Mouse (Mus musculus): ENCODE data around the gene Foxn3.

The Foxn3 gene

GRCm38 (mm10) chr12:99528958-99529357 lies 34.4 kb downstream of the Foxn3 start:
- in situ Hi-C loops (cut with MboI, MseI) = no loop called here

- in situ Hi-C loops (cut with MboI, MseI) = no loop called here
Measured at GRCm38 (mm10) chr12:99527452-99527851, 35.9 kb downstream of the Foxn3 start.

GRCm38 (mm10) chr12:99526571-99527140 lies 36.7 kb downstream of the Foxn3 start:
- in situ Hi-C loops (cut with MboI, MseI) = no loop called here

GRCm38 (mm10) chr12:99522882-99523281 lies 40.5 kb downstream of the Foxn3 start:
- in situ Hi-C loops (cut with MboI, MseI) = no loop called here

- in situ Hi-C loops (cut with MboI, MseI) = no loop called here
Measured at GRCm38 (mm10) chr12:99519862-99520261, 43.5 kb downstream of the Foxn3 start.

- in situ Hi-C loops (cut with MboI, MseI) = no loop called here
Measured at GRCm38 (mm10) chr12:99519191-99519614, 44.2 kb downstream of the Foxn3 start.

- in situ Hi-C loops (cut with MboI, MseI) = no loop called here
Measured at GRCm38 (mm10) chr12:99518640-99519039, 44.7 kb downstream of the Foxn3 start.

GRCm38 (mm10) chr12:99518126-99518525 lies 45.3 kb downstream of the Foxn3 start:
- in situ Hi-C loops (cut with MboI, MseI) = no loop called here

- in situ Hi-C loops (cut with MboI, MseI) = no loop called here
Measured at GRCm38 (mm10) chr12:99517296-99517695, 46.1 kb downstream of the Foxn3 start.

GRCm38 (mm10) chr12:99515481-99515880 lies 47.9 kb downstream of the Foxn3 start:
- in situ Hi-C loops (cut with MboI, MseI) = no loop called here

GRCm38 (mm10) chr12:99511644-99512043 lies 51.7 kb downstream of the Foxn3 start:
- in situ Hi-C loops (cut with MboI, MseI) = no loop called here

- in situ Hi-C loops (cut with MboI, MseI) = no loop called here
Measured at GRCm38 (mm10) chr12:99510759-99511158, 52.6 kb downstream of the Foxn3 start.

GRCm38 (mm10) chr12:99502225-99502624 lies 61.2 kb downstream of the Foxn3 start:
- in situ Hi-C loops (cut with MboI, MseI) = no loop called here

GRCm38 (mm10) chr12:99498978-99499694 lies 64.2 kb downstream of the Foxn3 start:
- in situ Hi-C loops (cut with MboI, MseI) = no loop called here

- in situ Hi-C loops (cut with MboI, MseI) = no loop called here
Measured at GRCm38 (mm10) chr12:99498189-99498977, 65.0 kb downstream of the Foxn3 start.

- in situ Hi-C loops (cut with MboI, MseI) = no loop called here
Measured at GRCm38 (mm10) chr12:99496945-99497344, 66.4 kb downstream of the Foxn3 start.

- in situ Hi-C loops (cut with MboI, MseI) = no loop called here
Measured at GRCm38 (mm10) chr12:99490216-99490615, 73.2 kb downstream of the Foxn3 start.

- in situ Hi-C loops (cut with MboI, MseI) = no loop called here
Measured at GRCm38 (mm10) chr12:99489001-99489592, 74.3 kb downstream of the Foxn3 start.

GRCm38 (mm10) chr12:99480372-99480771 lies 83.0 kb downstream of the Foxn3 start:
- in situ Hi-C loops (cut with MboI, MseI) = no loop called here

GRCm38 (mm10) chr12:99474176-99474575 lies 89.2 kb downstream of the Foxn3 start:
- in situ Hi-C loops (cut with MboI, MseI) = no loop called here

- in situ Hi-C loops (cut with MboI, MseI) = no loop called here
Measured at GRCm38 (mm10) chr12:99473406-99474133, 89.8 kb downstream of the Foxn3 start.

- in situ Hi-C loops (cut with MboI, MseI) = no loop called here
Measured at GRCm38 (mm10) chr12:99471431-99471830, 92.0 kb downstream of the Foxn3 start.

Data from T-helper 2 cell (primary cell).